Mouse (Mus musculus) liver, embryonic 13.5 days (tissue): ENCODE measurements around the gene Nfib. TPM values are rescaled to one million over a fixed set of nuclear protein-coding genes. Genes with fewer than 3 reads are reported as not detected.

Experiments used
- ATAC-seq: fragments of 200-750 bp; cut with Nextera tagmentation; 2 replicates; pipeline ENCODE4 v1.8.0; 2017; ENCODE audit warnings: low read depth, mild to moderate bottlenecking, moderate number of reproducible peaks, moderate library complexity
- DNase-seq: peaks from one replicate; pipeline ENCODE4 v3.0.0; 2022
- H3K27ac ChIP-seq: fragments of 300-500 bp; sonication (generic); 2 replicates; pipeline ENCODE4 v1.5.1; 2015; ENCODE audit warnings: moderate library complexity, mild to moderate bottlenecking, inconsistent platforms
- H3K27me3 ChIP-seq: fragments of 300-500 bp; sonication (generic); 2 replicates; pipeline ENCODE4 v1.6.1; 2015; ENCODE audit warnings: mild to moderate bottlenecking, inconsistent platforms
- H3K36me3 ChIP-seq: fragments of 300-500 bp; sonication (generic); 2 replicates; pipeline ENCODE4 v1.6.1; 2015; ENCODE audit warnings: mild to moderate bottlenecking, inconsistent platforms
- H3K4me1 ChIP-seq: fragments of 300-500 bp; sonication (generic); replicated peaks from 2 replicates; pipeline ENCODE4 v1.6.1; 2015; ENCODE audit warnings: inconsistent platforms
- H3K4me2 ChIP-seq: fragments of 300-500 bp; sonication (generic); 2 replicates; pipeline ENCODE4 v1.6.1; 2015; ENCODE audit warnings: inconsistent platforms, mild to moderate bottlenecking, moderate library complexity
- H3K4me3 ChIP-seq: fragments of 300-500 bp; sonication (generic); replicated peaks from 2 replicates; pipeline ENCODE4 v1.5.1; 2015; ENCODE audit warnings: mild to moderate bottlenecking, inconsistent platforms
- H3K9ac ChIP-seq: fragments of 300-500 bp; sonication (generic); 2 replicates; pipeline ENCODE4 v1.6.1; 2015; ENCODE audit warnings: mild to moderate bottlenecking, inconsistent platforms
- H3K9me3 ChIP-seq: fragments of 300-500 bp; sonication (generic); replicated peaks from 2 replicates; pipeline ENCODE4 v1.6.1; 2016; ENCODE audit warnings: inconsistent platforms
- WGBS: fragments of 180-500 bp; shearing (Covaris S2); methylation state at CpG from one replicate; pipeline ENCODE4 v1.1.7; 2015; ENCODE audit not compliant: insufficient replicate concordance; 5-methylcytosine and 5-hydroxymethylcytosine counted together
- polyA plus RNA-seq: library from polyadenylated mRNA; unstranded; fragments of >200 nt; fragmentation: Nextera tagmentation; extraction: Ambion mirVana; gene quantifications from 2 replicates; pipeline ENCODE4 v1.2.1, GENCODE M21; 2015

Nfib gene
- polyA plus RNA-seq, 1 experiment from 2014 or later: 4.9 TPM

- Histone ChIP-seq H3K4me1 (peaks cover 22% of the 10 kb centered on the region), H3K4me3 (no peak overlapping the region), H3K4me2 (no peak overlapping the region; the same call in 1 of the 2 replicates), H3K27me3 (no peaks in the 10 kb centered on the region), H3K27ac (peak overlapping the region; percentile 9; the same call in 1 of the 2 replicates), H3K9ac (no peak overlapping the region), H3K36me3 (no peaks in the 10 kb centered on the region), H3K9me3 (no peaks in the 10 kb centered on the region)
- 12% methylated on average over 3 of the region's 3 CpGs for WGBS
- DNase-seq (no peak), ATAC-seq (peak; percentile 55)
Measured at GRCm38 (mm10) chr4:82622321-82622836, 83.2 kb downstream of the Nfib start.

- no peak overlapping the region for H3K4me3 ChIP-seq
- H3K9me3 ChIP-seq: no peaks in the 10 kb centered on the region
- H3K4me1 ChIP-seq: peaks cover 22% of the 10 kb centered on the region
- H3K4me2 ChIP-seq: no peak overlapping the region
- H3K27me3 ChIP-seq: no peaks in the 10 kb centered on the region
- no peaks in the 10 kb centered on the region for H3K36me3 ChIP-seq
- H3K9ac ChIP-seq: no peak overlapping the region
- 48% methylated on average over 12 of the region's 12 CpGs for WGBS
- H3K27ac ChIP-seq: no peak overlapping the region
- ATAC-seq: no peak
- DNase-seq: peak; percentile 3
Measured at GRCm38 (mm10) chr4:82619539-82619941, 86.0 kb downstream of the Nfib start.

GRCm38 (mm10) chr4:82619003-82619402 is 86.5 kb downstream of the Nfib start:
- Histone ChIP-seq H3K4me1 (peaks cover 22% of the 10 kb centered on the region), H3K9me3 (no peaks in the 10 kb centered on the region)

GRCm38 (mm10) chr4:82617257-82617656 is 88.3 kb downstream of the Nfib start:
- H3K9me3 ChIP-seq: no peaks in the 10 kb centered on the region
- no peak for DNase-seq
- no peak overlapping the region for H3K27ac ChIP-seq
- no peaks in the 10 kb centered on the region for H3K27me3 ChIP-seq
- no peak for ATAC-seq
- H3K9ac ChIP-seq: no peak overlapping the region
- 78% methylated on average over 10 of the region's 10 CpGs for WGBS
- H3K4me2 ChIP-seq: no peak overlapping the region
- no peaks in the 10 kb centered on the region for H3K36me3 ChIP-seq
- H3K4me3 ChIP-seq: no peak overlapping the region
- H3K4me1 ChIP-seq: peaks cover 16% of the 10 kb centered on the region

More at GRCm38 (mm10) chr4:82619003-82619402, 86.5 kb downstream of the Nfib start:
- ATAC-seq (no peak), DNase-seq (no peak)
- WGBS: 39% methylated on average over 2 of the region's 2 CpGs
- H3K27ac ChIP-seq: no peak overlapping the region
- no peaks in the 10 kb centered on the region for H3K36me3 ChIP-seq
- no peak overlapping the region for H3K4me3 ChIP-seq
- H3K4me2 ChIP-seq: no peak overlapping the region
- H3K27me3 ChIP-seq: no peaks in the 10 kb centered on the region
- no peak overlapping the region for H3K9ac ChIP-seq

GRCm38 (mm10) chr4:82615712-82616111 is 89.8 kb downstream of the Nfib start:
- Histone ChIP-seq H3K4me1 (peaks cover 4% of the 10 kb centered on the region), H3K27me3 (no peaks in the 10 kb centered on the region), H3K9me3 (no peaks in the 10 kb centered on the region), H3K4me2 (no peak overlapping the region), H3K27ac (no peak overlapping the region), H3K36me3 (no peaks in the 10 kb centered on the region), H3K9ac (no peak overlapping the region), H3K4me3 (no peak overlapping the region)
- no peak for DNase-seq
- no peak for ATAC-seq
- 74% methylated on average over 5 of the region's 5 CpGs for WGBS

- 38% methylated on average over 7 of the region's 7 CpGs for WGBS
- no peak overlapping the region for H3K9ac ChIP-seq
- no peak overlapping the region for H3K4me3 ChIP-seq
- ATAC-seq: no peak
- H3K9me3 ChIP-seq: no peaks in the 10 kb centered on the region
- H3K4me2 ChIP-seq: no peak overlapping the region
- H3K27ac ChIP-seq: no peak overlapping the region
- no peak for DNase-seq
- no peaks in the 10 kb centered on the region for H3K27me3 ChIP-seq
- peaks cover 3% of the 10 kb centered on the region for H3K4me1 ChIP-seq
- no peaks in the 10 kb centered on the region for H3K36me3 ChIP-seq
Measured at GRCm38 (mm10) chr4:82614466-82614805, 91.1 kb downstream of the Nfib start.

GRCm38 (mm10) chr4:82613606-82614465 is 91.7 kb downstream of the Nfib start:
- ATAC-seq (no peak), DNase-seq (no peak)
- Histone ChIP-seq H3K4me1 (no peaks in the 10 kb centered on the region), H3K9me3 (no peaks in the 10 kb centered on the region), H3K9ac (no peak overlapping the region), H3K4me2 (no peak overlapping the region), H3K27ac (no peak overlapping the region), H3K4me3 (no peak overlapping the region), H3K36me3 (no peaks in the 10 kb centered on the region), H3K27me3 (no peaks in the 10 kb centered on the region)
- 39% methylated on average over 7 of the region's 7 CpGs for WGBS

- Histone ChIP-seq H3K27ac (no peak overlapping the region), H3K9me3 (no peaks in the 10 kb centered on the region), H3K9ac (no peak overlapping the region), H3K4me1 (no peaks in the 10 kb centered on the region), H3K36me3 (no peaks in the 10 kb centered on the region), H3K27me3 (no peaks in the 10 kb centered on the region), H3K4me3 (no peak overlapping the region), H3K4me2 (no peak overlapping the region)
- WGBS: 65% methylated on average over 4 of the region's 4 CpGs
- ATAC-seq: no peak
- no peak for DNase-seq
Measured at GRCm38 (mm10) chr4:82609676-82610075, 95.9 kb downstream of the Nfib start.

- no peaks in the 10 kb centered on the region for H3K36me3 ChIP-seq
- no peak for DNase-seq
- no peak overlapping the region for H3K4me2 ChIP-seq
- ATAC-seq: no peak
- H3K4me3 ChIP-seq: no peak overlapping the region
- H3K27me3 ChIP-seq: no peaks in the 10 kb centered on the region
- WGBS: 65% methylated on average over 9 of the region's 9 CpGs
- H3K27ac ChIP-seq: no peak overlapping the region
- H3K9me3 ChIP-seq: no peaks in the 10 kb centered on the region
- no peaks in the 10 kb centered on the region for H3K4me1 ChIP-seq
- no peak overlapping the region for H3K9ac ChIP-seq
Measured at GRCm38 (mm10) chr4:82608768-82609610, 96.6 kb downstream of the Nfib start.

GRCm38 (mm10) chr4:82607266-82607665 is 98.3 kb downstream of the Nfib start:
- DNase-seq (no peak), ATAC-seq (no peak)
- Histone ChIP-seq H3K4me3 (no peak overlapping the region), H3K36me3 (no peaks in the 10 kb centered on the region), H3K4me2 (no peak overlapping the region), H3K27ac (no peak overlapping the region), H3K4me1 (no peaks in the 10 kb centered on the region), H3K27me3 (no peaks in the 10 kb centered on the region), H3K9me3 (no peaks in the 10 kb centered on the region), H3K9ac (no peak overlapping the region)
- WGBS: 63% methylated on average over 4 of the region's 4 CpGs

GRCm38 (mm10) chr4:82606351-82606750 is 99.2 kb downstream of the Nfib start:
- ATAC-seq (no peak), DNase-seq (no peak)
- no peak overlapping the region for H3K4me2 ChIP-seq
- 82% methylated on average over 9 of the region's 9 CpGs for WGBS
- no peaks in the 10 kb centered on the region for H3K4me1 ChIP-seq
- H3K36me3 ChIP-seq: no peaks in the 10 kb centered on the region
- H3K27me3 ChIP-seq: no peaks in the 10 kb centered on the region
- H3K4me3 ChIP-seq: no peak overlapping the region
- H3K9ac ChIP-seq: no peak overlapping the region
- no peak overlapping the region for H3K27ac ChIP-seq
- H3K9me3 ChIP-seq: no peaks in the 10 kb centered on the region
